Mouse (Mus musculus) lung, adult 2 months (tissue): ENCODE measurements around the gene St6galnac5. TPM values are rescaled to one million over a fixed set of nuclear protein-coding genes. Genes with fewer than 3 reads are reported as not detected.

Experiments
- DNase-seq: peaks from one replicate; pipeline ENCODE4 v3.0.0; 2022
- H3K4me1 ChIP-seq: fragments of 200-500 bp; 2 replicates; pipeline ENCODE4 v1.6.1; 2011; ENCODE audit warnings: low read length; ENCODE audit not compliant: control insufficient read depth, insufficient read depth
- H3K4me3 ChIP-seq: fragments of 200-500 bp; replicated peaks from 2 replicates; pipeline ENCODE3; 2011; ENCODE audit warnings: low read depth, mild to moderate bottlenecking, control low read depth, low read length; ENCODE audit errors: extremely low read depth
- CTCF ChIP-seq: fragments of 200-500 bp; IDR thresholded peaks from 2 replicates; pipeline ENCODE4 v1.5.1; 2011; ENCODE audit warnings: mild to moderate bottlenecking, low read length, control low read depth; ENCODE audit not compliant: insufficient read depth
- POLR2A ChIP-seq: fragments of 200-500 bp; IDR thresholded peaks from 2 replicates; pipeline ENCODE4 v1.6.1; 2011; ENCODE audit warnings: low read depth, mild to moderate bottlenecking, control low read depth, low read length, borderline replicate concordance; ENCODE audit errors: extremely low read depth
- WGBS: fragments of 180-500 bp; shearing (Covaris S2); methylation state at CpG from one replicate; pipeline ENCODE4 v1.1.7; 2018; 5-methylcytosine and 5-hydroxymethylcytosine counted together
- polyA plus RNA-seq: library from polyadenylated mRNA; depleted of rRNA; stranded (reverse); fragments of >200 nt; gene quantifications from 2 replicates; pipeline ENCODE4 v1.2.3, GENCODE M21; 2012

Gene St6galnac5
- polyA plus RNA-seq, 1 experiment: 0.67 TPM

DNA sequence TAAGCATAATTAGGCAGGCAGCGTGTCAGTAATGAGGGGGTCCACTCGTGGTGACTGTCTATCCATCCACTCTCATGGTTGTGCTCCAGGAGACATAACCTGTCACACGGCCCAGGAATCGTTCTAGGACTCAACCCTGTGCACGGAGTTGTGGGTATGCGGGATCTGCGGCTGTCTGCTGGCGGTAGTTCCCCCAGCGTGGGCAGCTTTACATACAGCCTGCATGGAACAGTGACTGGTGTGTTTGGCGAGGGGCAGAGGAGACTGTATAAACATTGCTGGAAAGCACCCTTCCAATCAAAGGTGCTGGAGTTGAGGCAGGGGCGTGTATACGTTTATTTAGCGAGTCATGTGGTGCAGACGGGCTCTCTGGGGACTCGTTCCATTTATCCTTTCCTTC, 58.5 kb downstream of the St6galnac5 start:
- no peak overlapping the region for H3K4me3 ChIP-seq
- 49% methylated on average over 15 of the region's 15 CpGs for WGBS
- no peaks in the 10 kb centered on the region for H3K4me1 ChIP-seq
- DNase-seq: no peak
- TF ChIP-seq CTCF (no peak), POLR2A (no peak)

DNA sequence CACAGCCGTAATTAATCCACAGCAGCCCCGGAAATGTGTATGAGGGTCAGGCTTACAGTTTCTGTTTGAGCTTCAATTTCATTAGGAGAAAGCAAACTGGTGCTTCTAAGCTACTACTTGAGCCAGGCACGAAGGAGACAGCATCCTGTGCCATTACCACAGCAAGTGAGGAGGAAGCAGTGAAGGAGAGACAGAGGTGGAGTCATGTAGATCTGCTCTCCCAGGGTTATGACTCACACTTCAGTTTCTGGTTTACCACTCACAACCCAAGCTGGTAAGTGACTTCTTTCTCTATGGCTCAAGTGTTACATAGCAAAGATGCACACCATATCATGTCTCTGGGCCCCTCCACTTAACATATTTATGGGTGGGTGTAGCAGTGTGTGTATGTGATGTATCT, 61.7 kb downstream of the St6galnac5 start:
- no peak overlapping the region for H3K4me3 ChIP-seq
- no peak for DNase-seq
- no peak for TF ChIP-seq POLR2A
- TF ChIP-seq CTCF: no peak
- WGBS: 52% methylated on average over 3 of the region's 3 CpGs
- H3K4me1 ChIP-seq: no peaks in the 10 kb centered on the region

DNA sequence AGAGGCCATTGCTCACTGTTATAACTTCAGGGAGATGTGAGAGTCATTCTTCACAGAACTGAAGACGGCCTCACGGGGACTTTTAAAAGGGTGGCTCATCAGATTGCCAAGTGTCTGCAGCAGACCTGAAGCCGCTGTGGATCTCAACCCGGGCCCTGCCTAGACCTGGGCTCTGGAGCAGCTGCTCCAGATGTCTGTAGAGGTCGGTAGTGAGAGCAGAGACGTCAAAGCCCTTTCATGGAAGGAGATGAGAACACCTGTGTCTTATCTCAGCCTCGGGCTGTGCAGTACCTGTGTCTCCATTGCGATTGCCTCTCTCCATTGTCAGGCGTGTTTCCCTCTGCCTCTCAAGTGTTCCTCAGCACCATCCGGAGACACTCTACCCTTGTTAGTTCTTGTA, 62.9 kb downstream of the St6galnac5 start:
- WGBS: 68% methylated on average over 10 of the region's 10 CpGs
- Histone ChIP-seq H3K4me3 (no peak overlapping the region), H3K4me1 (no peaks in the 10 kb centered on the region)
- TF ChIP-seq CTCF: no peak
- TF ChIP-seq POLR2A: no peak
- no peak for DNase-seq

DNA sequence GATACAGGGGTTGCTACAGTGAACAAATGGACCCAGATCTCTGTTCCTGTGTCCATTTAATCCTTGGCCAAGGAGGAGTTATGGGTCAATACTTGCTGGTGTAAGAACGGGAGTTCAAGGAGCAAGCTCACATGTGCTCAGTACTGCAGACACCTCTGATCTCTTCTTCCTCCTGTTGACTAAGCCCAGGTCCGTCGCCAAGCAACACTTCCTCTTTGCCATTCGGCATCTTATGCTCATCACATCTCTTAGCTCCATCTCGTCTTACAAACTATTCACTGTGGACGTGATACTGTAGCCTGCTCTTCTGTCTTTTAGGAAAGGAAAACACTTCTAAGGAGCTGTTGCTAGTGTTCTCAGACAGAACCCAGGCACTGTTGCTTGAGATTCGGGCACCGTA, 64.5 kb downstream of the St6galnac5 start:
- WGBS: 73% methylated on average over 8 of the region's 8 CpGs
- DNase-seq: no peak
- TF ChIP-seq POLR2A (no peak), CTCF (no peak)
- no peak overlapping the region for H3K4me3 ChIP-seq
- no peaks in the 10 kb centered on the region for H3K4me1 ChIP-seq

DNA sequence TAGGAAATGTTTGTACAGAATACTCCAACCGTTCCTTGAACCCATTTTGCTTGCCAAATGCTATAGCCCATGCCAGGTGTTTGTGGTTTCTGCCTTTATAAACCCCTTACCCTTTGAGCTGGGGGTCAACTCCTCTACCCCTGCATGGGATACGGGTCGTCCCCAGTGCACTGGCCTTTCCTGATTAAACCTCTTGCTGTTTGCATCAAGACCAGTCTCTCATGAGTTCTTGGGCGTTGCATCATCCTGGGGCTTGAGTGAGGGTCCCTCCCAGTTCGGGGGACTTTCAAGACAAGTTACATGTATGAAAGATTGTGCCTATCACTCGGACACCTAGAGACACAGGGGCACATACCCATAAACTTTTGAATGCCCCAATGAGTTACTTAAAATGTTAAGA, 67.7 kb downstream of the St6galnac5 start:
- TF ChIP-seq POLR2A (no peak), CTCF (no peak)
- WGBS: 87% methylated on average over 6 of the region's 6 CpGs

DNA sequence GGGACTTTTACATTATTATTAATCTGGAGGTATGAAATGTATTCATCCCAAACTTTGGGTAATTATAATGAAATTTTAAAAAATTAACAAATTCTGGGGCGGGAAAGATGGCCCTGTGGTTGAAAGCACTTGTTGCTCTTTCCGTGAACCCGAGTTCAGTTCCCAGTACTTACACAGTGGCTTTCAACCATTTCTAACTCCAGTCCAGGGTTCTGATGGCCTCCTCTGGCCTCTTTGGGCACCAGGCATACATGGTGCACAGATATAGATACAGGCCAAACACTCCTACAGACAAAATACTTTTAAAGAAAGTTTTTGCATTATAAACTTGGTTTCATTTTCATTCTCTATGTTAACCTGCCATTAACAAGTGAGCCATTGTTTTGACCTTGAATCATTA, 68.4 kb downstream of the St6galnac5 start:
- no peak for TF ChIP-seq POLR2A
- no peak for TF ChIP-seq CTCF
- Histone ChIP-seq H3K4me1 (no peaks in the 10 kb centered on the region), H3K4me3 (no peak overlapping the region)
- DNase-seq: no peak
- 91% methylated on average over 3 of the region's 3 CpGs for WGBS

More for the DNA sequence above, 67.7 kb downstream of the St6galnac5 start:
- no peaks in the 10 kb centered on the region for H3K4me1 ChIP-seq
- DNase-seq: no peak
- no peak overlapping the region for H3K4me3 ChIP-seq

DNA sequence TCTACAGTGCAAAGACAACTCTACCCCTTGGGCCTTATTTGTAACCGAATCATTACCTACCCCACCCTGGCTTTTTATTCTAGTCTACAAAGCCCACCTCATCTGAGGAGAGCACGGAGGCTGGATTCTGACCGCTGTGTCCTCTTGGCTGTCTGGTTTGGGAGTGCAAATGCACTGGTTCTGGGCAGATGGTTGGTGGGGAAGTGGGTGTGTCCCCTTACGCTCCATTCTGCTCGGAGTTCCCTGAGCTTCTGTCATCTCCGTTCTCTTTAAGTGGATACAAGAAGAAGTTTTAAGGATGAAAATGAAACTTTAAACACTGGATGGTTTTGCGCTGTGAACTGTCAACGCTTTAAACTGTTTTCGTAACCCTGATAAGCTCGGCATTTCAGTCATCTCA, 68.9 kb downstream of the St6galnac5 start:
- Histone ChIP-seq H3K4me3 (no peak overlapping the region), H3K4me1 (no peaks in the 10 kb centered on the region)
- no peak for TF ChIP-seq POLR2A
- TF ChIP-seq CTCF: no peak
- WGBS: 73% methylated on average over 10 of the region's 10 CpGs
- no peak for DNase-seq

DNA sequence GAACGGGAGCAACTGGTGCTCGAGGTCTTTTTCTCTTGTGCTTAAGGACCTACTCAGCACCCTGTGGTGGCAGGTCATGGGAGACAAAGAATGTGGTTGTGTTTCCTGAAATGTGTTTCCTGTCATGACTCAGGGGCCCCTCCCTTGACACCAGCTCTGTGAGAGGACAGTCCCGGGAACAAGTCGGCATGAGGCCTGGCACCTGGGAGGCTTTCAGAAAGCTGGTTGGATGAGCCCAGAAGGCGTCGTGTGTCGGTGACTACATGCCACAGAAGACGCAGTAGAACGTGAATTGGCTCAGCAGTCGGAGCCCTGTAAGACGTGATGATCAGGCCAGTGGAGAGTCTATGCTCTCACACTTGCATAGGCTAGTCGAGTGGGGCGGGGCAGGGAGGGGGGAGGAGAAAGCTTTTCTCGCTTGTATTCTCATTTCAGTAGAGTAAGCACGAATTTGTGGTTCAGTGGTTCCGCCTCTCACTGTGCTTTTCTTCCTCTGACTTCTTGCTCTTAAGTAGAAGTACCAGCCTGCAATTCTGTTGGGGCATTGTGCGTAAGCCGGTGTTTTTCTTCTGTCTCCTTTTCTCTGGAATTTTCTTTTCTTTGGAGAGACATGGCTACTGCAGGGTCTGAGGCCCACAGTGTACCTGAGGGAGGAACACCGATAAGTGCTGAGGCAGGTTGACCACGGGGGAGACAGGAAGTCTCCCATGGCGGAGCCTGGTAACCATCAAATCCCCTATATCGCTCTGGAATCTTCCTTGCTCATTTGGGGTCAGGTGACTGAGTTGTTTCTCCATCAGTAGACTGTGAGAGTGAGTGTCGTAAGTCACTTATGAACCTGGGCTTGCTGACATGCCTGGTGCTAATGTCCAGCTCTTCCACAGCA, 69.6 kb downstream of the St6galnac5 start:
- no peak for TF ChIP-seq CTCF
- TF ChIP-seq POLR2A: no peak
- Histone ChIP-seq H3K4me1 (no peaks in the 10 kb centered on the region), H3K4me3 (no peak overlapping the region)
- 76% methylated on average over 23 of the region's 23 CpGs for WGBS
- DNase-seq: no peak

DNA sequence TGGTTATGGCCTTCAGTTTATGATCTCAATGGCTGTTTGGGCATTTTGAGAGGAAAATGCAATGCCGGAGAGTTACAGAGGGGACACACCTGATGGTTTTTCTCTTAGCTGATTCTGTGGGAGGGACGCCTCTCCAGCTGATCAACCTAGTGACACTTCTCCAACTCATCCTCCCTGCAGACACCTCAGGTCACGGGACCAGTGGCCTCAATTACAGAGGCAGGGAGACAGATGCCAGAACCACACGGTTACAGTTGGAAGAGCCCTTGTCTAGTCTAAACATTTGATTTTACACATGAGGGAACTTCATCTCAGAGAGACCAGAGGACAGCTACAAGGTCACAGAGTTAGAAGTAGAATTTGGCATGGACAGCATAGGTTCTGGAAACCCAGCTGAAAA, 70.5 kb downstream of the St6galnac5 start:
- TF ChIP-seq POLR2A (no peak), CTCF (no peak)
- 85% methylated on average over 4 of the region's 4 CpGs for whole genome bisulfite sequencing
- Histone ChIP-seq H3K4me3 (no peak overlapping the region), H3K4me1 (no peaks in the 10 kb centered on the region)
- no peak for DNase-seq

DNA sequence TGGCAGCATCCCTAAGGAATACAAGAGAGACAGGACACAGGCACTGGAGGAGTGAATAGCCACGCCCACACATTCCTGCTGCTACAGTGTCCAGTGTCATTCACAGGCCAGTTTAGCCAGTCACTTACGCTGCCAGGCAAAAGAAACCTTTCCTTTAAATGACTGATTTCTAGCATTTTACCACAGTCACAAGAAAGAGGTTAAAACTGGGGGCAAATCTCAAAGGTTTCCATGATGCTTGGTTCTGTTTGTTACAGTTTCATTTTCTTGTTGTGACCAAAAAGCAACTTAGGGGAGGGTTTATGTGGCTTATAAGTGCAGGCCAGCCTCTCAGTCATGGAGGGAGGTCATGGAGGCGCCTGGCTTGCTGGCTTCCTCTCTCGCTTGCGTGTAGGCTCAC, 74.4 kb downstream of the St6galnac5 start:
- H3K4me1 ChIP-seq: no peaks in the 10 kb centered on the region
- H3K4me3 ChIP-seq: no peak overlapping the region
- WGBS: 77% methylated on average over 5 of the region's 5 CpGs
- TF ChIP-seq CTCF: no peak
- TF ChIP-seq POLR2A: no peak
- no peak for DNase-seq
